32 mouse cellular contexts compared by ENCODE assay signal in genomic region chr13:41453227-41454193, GRCm38 (mm10). TPM values are rescaled to one million over a fixed set of nuclear protein-coding genes. Genes with fewer than 3 reads are reported as not detected.
A peak's percentile ranks its signal among the peaks of the same experiment; 100 is the strongest.
DNase-seq lines count a peak whose midpoint lies in the region; ATAC-seq and TF ChIP-seq lines count a peak whose summit lies in the region.
"Had no signal": no experiment of that assay in that cellular context is flagged by ENCODE, and none has a peak within 500 bp of the region (broad histone marks: within the 10 kb centered on the region; RNA-seq: fewer than 3 reads in every experiment).

No protein-coding gene starts in this region.

- TF ChIP-seq CTCF in lung, adult 2 months (IDR thresholded peaks at IDR 0.05; ENCODE audit: insufficient read depth, low read length), result no peak

- H3K4me1 ChIP-seq in lung, adult 2 months (ENCODE audit: control insufficient read depth, insufficient read depth, low read length), result peaks cover 7% of the 10 kb centered on the region; the same call in 1 of the 2 replicates

- no peak overlapping the region for H3K4me3 ChIP-seq in lung, adult 2 months (replicated peaks; ENCODE audit: extremely low read depth, low read depth, low read length)
- H3K4me3 ChIP-seq: embryonic facial prominence, embryonic 13.5 days; erythroblast, embryonic 14.5 days; gastrocnemius, adult 2 months; heart, embryonic 12.5 days; liver, embryonic 12.5 days; midbrain, embryonic 12.5 days; neural tube, embryonic 13.5 days had no signal

- DNase-seq in heart, postnatal 4 days, result peak; percentile 7
- DNase-seq in heart, postnatal 36 days, result no peak
- DNase-seq in thymus, postnatal 4 days, result peak; percentile 16
- no peak for DNase-seq in thymus, postnatal 0 days (ENCODE audit: low spot score)
- DNase-seq in lung, adult 2 months, result no peak
- DNase-seq in lung, postnatal 36 days, result no peak
- DNase-seq in urinary bladder, postnatal 10 days (ENCODE audit: low spot score), result no peak
- DNase-seq: adrenal gland, postnatal 14 days; cerebellum, adult 11 months; cerebellum, adult 9-10 months; cerebellum, postnatal 36 days; gastrocnemius, adult 2 months; gastrocnemius, postnatal 36 days; heart, adult 18-20 months; heart, postnatal 10 days; kidney, adult 2 months; kidney, postnatal 4 days; layer of hippocampus, postnatal 36 days; left cerebral cortex, postnatal 4 days; liver, postnatal 0 days; lung, postnatal 14 days; right cerebral cortex, postnatal 4 days had no signal

- WGBS in lung, adult 2 months, result 86% methylated on average over 15 of the region's 15 CpGs

- ATAC-seq in inflammation-experienced regulatory T-cells, adult 6 months, result peak; percentile 71
- ATAC-seq: forebrain, embryonic 16.5 days; hindbrain, postnatal 0 days; liver, embryonic 12.5 days; liver, postnatal 0 days had no signal

- no peak for TF ChIP-seq POLR2A in lung, adult 2 months (IDR thresholded peaks at IDR 0.05; ENCODE audit: borderline replicate concordance, extremely low read depth, low read depth, low read length)

- intact Hi-C loops in heart, postnatal 36 days (cut with DNase I), result no loop called here

RNA-seq across cellular contexts. Expression of gene Nedd9, which starts 33.7 kb away (rescaled TPM):
- total RNA-seq in heart, postnatal 4 days (2021), result 10 to 100 TPM; 40.2 to 40.3 TPM
- 10 to 100 TPM; 21.3 to 28.0 TPM for total RNA-seq in heart, postnatal 36 days (2021)
- 41.2 and 42.1 TPM in 2 replicates for polyA plus RNA-seq in thymus, postnatal 0 days (2015; fragmentation: Nextera tagmentation; extraction: Ambion mirVana)
- 100 to 1,000 TPM; 144 to 156 (median 153) TPM for polyA plus RNA-seq in inflammation-experienced regulatory T-cells, adult 6 months (2017; shearing (Covaris generic))
- 49.2 and 60.8 TPM in 2 replicates for polyA plus RNA-seq in lung, adult 2 months (2012; rRNA removed)
- polyA plus RNA-seq: erythroblast, embryonic 14.5 days; G1E had no signal

Comparison
In these comparisons a context has a peak if more than half of its experiments do, and no peak if none do; other contexts are left out.
1. DNase-seq: peak in heart, postnatal 4 days (single experiment) and thymus, postnatal 4 days (single experiment); none in heart, postnatal 36 days (0 of 2), thymus, postnatal 0 days (single experiment), lung, adult 2 months (single experiment), lung, postnatal 36 days (single experiment) and urinary bladder, postnatal 10 days (single experiment).